Comparison of ENCODE assay signal across 8 mouse cellular contexts in genomic region chr6:59023455-59024163, GRCm38 (mm10). TPM values are rescaled to one million over a fixed set of nuclear protein-coding genes. Genes with fewer than 3 reads are reported as not detected.
A peak's percentile ranks its signal among the peaks of the same experiment; 100 is the strongest.
DNase-seq lines count a peak whose midpoint lies in the region; ATAC-seq and TF ChIP-seq lines count a peak whose summit lies in the region.

No protein-coding gene starts in this region.

- peak overlapping the region; percentile 68 for H3K27ac ChIP-seq in liver, adult 2 months (replicated peaks; ENCODE audit: insufficient read depth, low read depth, low read length)
- no peak overlapping the region for H3K27ac ChIP-seq in forebrain, embryonic 11.5 days (ENCODE audit: low read depth, low read length)
- H3K27ac ChIP-seq in intestine, postnatal 0 days (ENCODE audit: low read depth, low read length) = peak overlapping the region; percentile 41
- H3K27ac ChIP-seq in neural tube, embryonic 12.5 days = no peak overlapping the region

- TF ChIP-seq POLR2A in liver, adult 2 months (IDR thresholded peaks at IDR 0.05; ENCODE audit: extremely low read depth, insufficient read depth, low read length) = no peak

- peak overlapping the region; percentile 58 for H3K4me2 ChIP-seq in forebrain, embryonic 11.5 days (ENCODE audit: low read depth, low read length, severe bottlenecking)
- H3K4me2 ChIP-seq in intestine, postnatal 0 days (replicated peaks; ENCODE audit: low read depth) = peak overlapping the region; percentile 72
- peak overlapping the region; percentile 63 for H3K4me2 ChIP-seq in neural tube, embryonic 12.5 days (replicated peaks)

- ATAC-seq in forebrain, embryonic 11.5 days (replicated peaks; ENCODE audit: low FRiP score) = no peak
- ATAC-seq in intestine, postnatal 0 days = no peak
- ATAC-seq in neural tube, embryonic 12.5 days (ENCODE audit: low FRiP score, low read depth) = peak; percentile 19; the same call in 1 of the 2 replicates

- no peak for TF ChIP-seq CTCF in liver, adult 2 months (IDR thresholded peaks at IDR 0.05; ENCODE audit: low read depth, low read length)
- TF ChIP-seq CTCF in intestine, postnatal 0 days (IDR thresholded peaks at IDR 0.05; ENCODE audit: low read depth) = no peak

- peaks cover 7% of the 10 kb centered on the region; the same call in 1 of the 2 replicates for H3K79me2 ChIP-seq in liver, adult 2 months (ENCODE audit: control insufficient read depth, insufficient read depth, low read length)

- H3K4me3 ChIP-seq in liver, adult 2 months (ENCODE audit: insufficient read depth, low read depth, low read length) = peak overlapping the region; percentile 54
- H3K4me3 ChIP-seq in forebrain, embryonic 11.5 days (ENCODE audit: low read depth, low read length) = peak overlapping the region; percentile 43
- peak overlapping the region; percentile 52 for H3K4me3 ChIP-seq in intestine, postnatal 0 days (ENCODE audit: low read depth, low read length)
- peak overlapping the region; percentile 49 for H3K4me3 ChIP-seq in neural tube, embryonic 12.5 days

- peak; percentile 70 for DNase-seq in liver, adult 2 months (ENCODE audit: extremely low read depth, low read depth, low spot score)
- DNase-seq in liver = no peak
- DNase-seq in forebrain, embryonic 11.5 days (ENCODE audit: low spot score) = no peak
- DNase-seq in adrenal gland, postnatal 10 days = no peak
- no peak for DNase-seq in ovary, adult 18-20 months (ENCODE audit: low spot score)
- no peak for DNase-seq in layer of hippocampus, adult 8-10 months (ENCODE audit: low spot score in 2 of 2)

- no peaks in the 10 kb centered on the region for H3K9me3 ChIP-seq in forebrain, embryonic 11.5 days (ENCODE audit: control insufficient read depth, low read length)
- no peaks in the 10 kb centered on the region for H3K9me3 ChIP-seq in intestine, postnatal 0 days (ENCODE audit: control insufficient read depth)
- H3K9me3 ChIP-seq in neural tube, embryonic 12.5 days = no peaks in the 10 kb centered on the region

- WGBS in liver, adult 2 months = 21% methylated on average over 6 of the region's 6 CpGs
- WGBS in forebrain, embryonic 11.5 days = 46% methylated on average over 6 of the region's 6 CpGs
- WGBS in intestine, postnatal 0 days = 30% methylated on average over 6 of the region's 6 CpGs
- WGBS in neural tube, embryonic 12.5 days = 53% methylated on average over 6 of the region's 6 CpGs

- peak overlapping the region; percentile 64 for H3K9ac ChIP-seq in liver, adult 2 months (ENCODE audit: low read depth, low read length)
- peak overlapping the region; percentile 53 for H3K9ac ChIP-seq in forebrain, embryonic 11.5 days (ENCODE audit: low read length)
- H3K9ac ChIP-seq in intestine, postnatal 0 days (ENCODE audit: low read depth, low read length) = peak overlapping the region; percentile 52
- H3K9ac ChIP-seq in neural tube, embryonic 12.5 days = peak overlapping the region; percentile 44; the same call in 1 of the 2 replicates

- H3K4me1 ChIP-seq in liver, adult 2 months (ENCODE audit: control insufficient read depth, insufficient read depth, low read length) = peaks cover 8% of the 10 kb centered on the region
- H3K4me1 ChIP-seq in forebrain, embryonic 11.5 days (replicated peaks; ENCODE audit: control insufficient read depth, insufficient read depth, low read length) = no peaks in the 10 kb centered on the region
- 0 out of 2 replicates have a peak, but pooled peaks cover 4% of the 10 kb centered on the region for H3K4me1 ChIP-seq in intestine, postnatal 0 days (replicated peaks; ENCODE audit: control insufficient read depth, insufficient read depth, low read length)
- H3K4me1 ChIP-seq in neural tube, embryonic 12.5 days = no peaks in the 10 kb centered on the region

- H3K27me3 ChIP-seq in liver, adult 2 months (ENCODE audit: control insufficient read depth, insufficient read depth, low read length) = no peaks in the 10 kb centered on the region
- no peaks in the 10 kb centered on the region for H3K27me3 ChIP-seq in forebrain, embryonic 11.5 days (ENCODE audit: control insufficient read depth, insufficient read depth, low read length)
- H3K27me3 ChIP-seq in intestine, postnatal 0 days (replicated peaks; ENCODE audit: control insufficient read depth, insufficient read depth, low read length) = no peaks in the 10 kb centered on the region
- no peaks in the 10 kb centered on the region for H3K27me3 ChIP-seq in neural tube, embryonic 12.5 days (replicated peaks)

- no peaks in the 10 kb centered on the region for H3K36me3 ChIP-seq in liver, adult 2 months (ENCODE audit: control insufficient read depth, insufficient read depth, low read length)
- H3K36me3 ChIP-seq in forebrain, embryonic 11.5 days (ENCODE audit: control insufficient read depth, insufficient read depth, low read length) = no peaks in the 10 kb centered on the region
- no peaks in the 10 kb centered on the region for H3K36me3 ChIP-seq in intestine, postnatal 0 days (ENCODE audit: control insufficient read depth, insufficient read depth)
- H3K36me3 ChIP-seq in neural tube, embryonic 12.5 days = no peaks in the 10 kb centered on the region

RNA-seq across cellular contexts. Expression of gene Fam13a, which starts 0.7 kb away (rescaled TPM):
- total RNA-seq in liver, adult 2 months (2014; rRNA removed) = 42.5 and 48.3 TPM in 2 replicates
- polyA plus RNA-seq in liver, adult 2 months (2012; rRNA removed) = 3.2 and 3.4 TPM in 2 replicates
- 3.7 and 3.9 TPM in 2 replicates for polyA plus RNA-seq in forebrain, embryonic 11.5 days (2014; fragmentation: Nextera tagmentation; extraction: Ambion mirVana)
- 49.9 and 57.0 TPM in 2 replicates for polyA plus RNA-seq in intestine, postnatal 0 days (2015; fragmentation: Nextera tagmentation; extraction: Ambion mirVana)
- 4.5 and 5.7 TPM in 2 replicates for polyA plus RNA-seq in neural tube, embryonic 12.5 days (2016; fragmentation: Nextera tagmentation; extraction: Ambion mirVana)
- total RNA-seq in adrenal gland, postnatal 10 days (2021) = 100 to 1,000 TPM; 110 to 111 TPM
- 10 to 100 TPM; 18.9 to 20.1 (median 19.5) TPM for total RNA-seq in layer of hippocampus, adult 8-10 months (2022)

Comparison
In these comparisons a context has a peak if more than half of its experiments do, and no peak if none do; other contexts are left out.
1. H3K27ac ChIP-seq: peak in liver, adult 2 months (single experiment) and intestine, postnatal 0 days (single experiment); none in forebrain, embryonic 11.5 days (single experiment) and neural tube, embryonic 12.5 days (single experiment).
2. Peak in every context shown above with its lines, with median percentiles within 50 percentile points of each other: H3K4me3 ChIP-seq, H3K9ac ChIP-seq and H3K4me2 ChIP-seq.